Mouse (Mus musculus) liver, embryonic 11.5 days (tissue): ENCODE measurements around the gene P4ha2. TPM values are rescaled to one million over a fixed set of nuclear protein-coding genes. Genes with fewer than 3 reads are reported as not detected.

Experiments used
- ATAC-seq: fragments of 200-750 bp; cut with Nextera tagmentation; replicated peaks from 2 replicates; pipeline ENCODE4 v1.8.0; 2017; ENCODE audit warnings: moderate number of reproducible peaks, mild to moderate bottlenecking, moderate TSS enrichment, moderate library complexity; ENCODE audit not compliant: low FRiP score
- DNase-seq: peaks from one replicate; pipeline ENCODE4 v3.0.0-alpha.2; 2017; ENCODE audit warnings: low spot score
- H3K27ac ChIP-seq: fragments of 300-500 bp; sonication (generic); 2 replicates; pipeline ENCODE4 v1.5.1; 2014; ENCODE audit warnings: mild to moderate bottlenecking, low read depth, low read length, control low read depth
- H3K27me3 ChIP-seq: fragments of 300-500 bp; sonication (generic); replicated peaks from 2 replicates; pipeline ENCODE4 v1.6.1; 2014; ENCODE audit warnings: low read length, mixed read lengths; ENCODE audit not compliant: control insufficient read depth, insufficient read depth
- H3K36me3 ChIP-seq: fragments of 300-500 bp; sonication (generic); 2 replicates; pipeline ENCODE4 v1.6.1; 2014; ENCODE audit warnings: mild to moderate bottlenecking, low read length, moderate library complexity, mixed read lengths; ENCODE audit not compliant: control insufficient read depth, insufficient read depth
- H3K4me1 ChIP-seq: fragments of 300-500 bp; sonication (generic); replicated peaks from 2 replicates; pipeline ENCODE4 v1.6.1; 2014; ENCODE audit warnings: low read length, mixed read lengths; ENCODE audit not compliant: control insufficient read depth, insufficient read depth
- H3K4me2 ChIP-seq: fragments of 300-500 bp; sonication (generic); 2 replicates; pipeline ENCODE4 v1.6.1; 2014; ENCODE audit warnings: mild to moderate bottlenecking, control low read depth, moderate library complexity
- H3K4me3 ChIP-seq: fragments of 300-500 bp; sonication (generic); 2 replicates; pipeline ENCODE4 v1.5.1; 2014; ENCODE audit warnings: low read depth, low read length, control low read depth
- H3K9ac ChIP-seq: fragments of 300-500 bp; sonication (generic); 2 replicates; pipeline ENCODE4 v1.6.1; 2014; ENCODE audit warnings: low read depth, low read length, control low read depth
- H3K9me3 ChIP-seq: fragments of 300-500 bp; sonication (generic); 2 replicates; pipeline ENCODE4 v1.6.1; 2016; ENCODE audit warnings: low read length, inconsistent platforms, mixed read lengths; ENCODE audit not compliant: control insufficient read depth
- WGBS: fragments of 180-500 bp; shearing (Covaris S2); extraction: QIAGEN DNeasy Blood & Tissue Kit; methylation state at CpG from one replicate; pipeline ENCODE4 v1.1.7; 2014; 5-methylcytosine and 5-hydroxymethylcytosine counted together
- polyA plus RNA-seq: library from polyadenylated mRNA; unstranded; fragments of >200 nt; fragmentation: Nextera tagmentation; extraction: Ambion mirVana; gene quantifications from 2 replicates; pipeline ENCODE4 v1.2.1, GENCODE M21; 2014

Gene P4ha2
- polyA plus RNA-seq, 1 experiment from 2014 or later: 25.7 TPM

- Histone ChIP-seq H3K4me2 (no peak overlapping the region), H3K27ac (no peak overlapping the region), H3K36me3 (no peaks in the 10 kb centered on the region), H3K9me3 (no peaks in the 10 kb centered on the region), H3K4me1 (peaks cover 8% of the 10 kb centered on the region), H3K27me3 (peaks cover 2% of the 10 kb centered on the region; the same call in 1 of the 2 replicates), H3K4me3 (no peak overlapping the region), H3K9ac (no peak overlapping the region)
- ATAC-seq: no peak
- WGBS: 41% methylated on average over 6 of the region's 6 CpGs
- DNase-seq: no peak
Observed at GRCm38 (mm10) chr11:54058643-54059042, 41.3 kb upstream of the P4ha2 start.

GRCm38 (mm10) chr11:54059526-54059925, 40.4 kb upstream of the P4ha2 start:
- DNase-seq (no peak), ATAC-seq (no peak)
- Histone ChIP-seq H3K27ac (no peak overlapping the region), H3K4me2 (no peak overlapping the region), H3K4me1 (peaks cover 9% of the 10 kb centered on the region), H3K36me3 (no peaks in the 10 kb centered on the region), H3K9me3 (no peaks in the 10 kb centered on the region), H3K4me3 (no peak overlapping the region), H3K9ac (no peak overlapping the region), H3K27me3 (peaks cover 2% of the 10 kb centered on the region; the same call in 1 of the 2 replicates)
- WGBS: 52% methylated on average over 1 of the region's 1 CpGs

GRCm38 (mm10) chr11:54060316-54060715, 39.6 kb upstream of the P4ha2 start:
- Histone ChIP-seq H3K27me3 (peaks cover 2% of the 10 kb centered on the region; the same call in 1 of the 2 replicates), H3K4me2 (no peak overlapping the region), H3K4me3 (no peak overlapping the region), H3K4me1 (peaks cover 11% of the 10 kb centered on the region), H3K27ac (no peak overlapping the region; the same call in 1 of the 2 replicates), H3K9ac (no peak overlapping the region), H3K9me3 (no peaks in the 10 kb centered on the region), H3K36me3 (no peaks in the 10 kb centered on the region)
- WGBS: 36% methylated on average over 9 of the region's 9 CpGs
- DNase-seq (no peak), ATAC-seq (no peak)

GRCm38 (mm10) chr11:54062086-54062752, 37.7 kb upstream of the P4ha2 start:
- no peak overlapping the region for H3K4me2 ChIP-seq
- H3K27me3 ChIP-seq: peaks cover 11% of the 10 kb centered on the region
- WGBS: 77% methylated on average over 12 of the region's 12 CpGs
- peaks cover 11% of the 10 kb centered on the region for H3K4me1 ChIP-seq
- no peak overlapping the region for H3K9ac ChIP-seq
- H3K9me3 ChIP-seq: no peaks in the 10 kb centered on the region
- H3K27ac ChIP-seq: no peak overlapping the region
- H3K4me3 ChIP-seq: no peak overlapping the region
- ATAC-seq (no peak), DNase-seq (no peak)
- no peaks in the 10 kb centered on the region for H3K36me3 ChIP-seq

- H3K9ac ChIP-seq: no peak overlapping the region
- 76% methylated on average over 9 of the region's 9 CpGs for WGBS
- H3K27ac ChIP-seq: no peak overlapping the region
- no peaks in the 10 kb centered on the region for H3K36me3 ChIP-seq
- H3K4me3 ChIP-seq: no peak overlapping the region
- H3K9me3 ChIP-seq: no peaks in the 10 kb centered on the region
- no peak for ATAC-seq
- no peak overlapping the region for H3K4me2 ChIP-seq
- no peak for DNase-seq
- H3K4me1 ChIP-seq: peaks cover 6% of the 10 kb centered on the region
- H3K27me3 ChIP-seq: peaks cover 18% of the 10 kb centered on the region
Observed at GRCm38 (mm10) chr11:54062753-54063471, 37.0 kb upstream of the P4ha2 start.

- H3K4me1 ChIP-seq: peaks cover 6% of the 10 kb centered on the region; the same call in 1 of the 2 replicates
- ATAC-seq (no peak), DNase-seq (no peak)
- 90% methylated on average over 10 of the region's 10 CpGs for WGBS
- H3K36me3 ChIP-seq: no peaks in the 10 kb centered on the region
- no peak overlapping the region for H3K9ac ChIP-seq
- H3K4me3 ChIP-seq: no peak overlapping the region
- peaks cover 23% of the 10 kb centered on the region for H3K27me3 ChIP-seq
- no peak overlapping the region for H3K27ac ChIP-seq
- no peak overlapping the region for H3K4me2 ChIP-seq
- no peaks in the 10 kb centered on the region for H3K9me3 ChIP-seq
Observed at GRCm38 (mm10) chr11:54063472-54063775, 36.5 kb upstream of the P4ha2 start.

- ATAC-seq (no peak), DNase-seq (no peak)
- Histone ChIP-seq H3K4me2 (no peak overlapping the region), H3K27ac (no peak overlapping the region), H3K9ac (no peak overlapping the region), H3K36me3 (no peaks in the 10 kb centered on the region), H3K4me3 (no peak overlapping the region), H3K27me3 (peaks cover 32% of the 10 kb centered on the region), H3K9me3 (no peaks in the 10 kb centered on the region), H3K4me1 (peaks cover 6% of the 10 kb centered on the region; the same call in 1 of the 2 replicates)
- WGBS: 43% methylated on average over 3 of the region's 3 CpGs
Observed at GRCm38 (mm10) chr11:54064412-54064978, 35.4 kb upstream of the P4ha2 start.

GRCm38 (mm10) chr11:54065106-54065914, 34.6 kb upstream of the P4ha2 start:
- no peak overlapping the region for H3K4me3 ChIP-seq
- DNase-seq (no peak), ATAC-seq (no peak)
- 77% methylated on average over 12 of the region's 12 CpGs for WGBS
- no peaks in the 10 kb centered on the region for H3K36me3 ChIP-seq
- no peaks in the 10 kb centered on the region for H3K9me3 ChIP-seq
- no peak overlapping the region for H3K9ac ChIP-seq
- no peak overlapping the region for H3K27ac ChIP-seq
- H3K4me1 ChIP-seq: peaks cover 4% of the 10 kb centered on the region; the same call in 1 of the 2 replicates
- H3K27me3 ChIP-seq: peaks cover 40% of the 10 kb centered on the region
- no peak overlapping the region for H3K4me2 ChIP-seq
